Mouse (Mus musculus) midbrain, embryonic 16.5 days (tissue): ENCODE results near the gene Colgalt1. TPM values are rescaled to one million over a fixed set of nuclear protein-coding genes. Genes with fewer than 3 reads are reported as not detected.

Experiments used
- ATAC-seq: fragments of 200-750 bp; cut with Nextera tagmentation; 2 replicates; pipeline ENCODE4 v1.8.0; 2017; ENCODE audit warnings: moderate TSS enrichment
- H3K27ac ChIP-seq: fragments of 300-500 bp; sonication (generic); 2 replicates; pipeline ENCODE4 v1.5.1; 2014; ENCODE audit warnings: mild to moderate bottlenecking, low read length, mixed read lengths
- H3K27me3 ChIP-seq: fragments of 300-500 bp; sonication (generic); 2 replicates; pipeline ENCODE4 v1.6.1; 2014; ENCODE audit warnings: low read depth, low read length, mixed read lengths; ENCODE audit not compliant: control insufficient read depth, insufficient read depth
- H3K36me3 ChIP-seq: fragments of 300-500 bp; sonication (generic); 2 replicates; pipeline ENCODE4 v1.6.1; 2014; ENCODE audit warnings: mild to moderate bottlenecking, low read length, moderate library complexity, mixed read lengths; ENCODE audit not compliant: control insufficient read depth, insufficient read depth
- H3K4me1 ChIP-seq: fragments of 300-500 bp; sonication (generic); 2 replicates; pipeline ENCODE4 v1.6.1; 2014; ENCODE audit warnings: mild to moderate bottlenecking, low read length, mixed read lengths; ENCODE audit not compliant: control insufficient read depth, insufficient read depth
- H3K4me2 ChIP-seq: fragments of 300-500 bp; sonication (generic); 2 replicates; pipeline ENCODE4 v1.6.1; 2014; ENCODE audit warnings: mild to moderate bottlenecking, low read length, mixed read lengths
- H3K4me3 ChIP-seq: fragments of 300-500 bp; sonication (generic); 2 replicates; pipeline ENCODE4 v1.5.1; 2014; ENCODE audit warnings: low read depth, mild to moderate bottlenecking, low read length, moderate library complexity, mixed read lengths
- H3K9ac ChIP-seq: fragments of 300-500 bp; sonication (generic); 2 replicates; pipeline ENCODE4 v1.6.1; 2014; ENCODE audit warnings: low read depth, low read length, mixed read lengths
- H3K9me3 ChIP-seq: fragments of 300-500 bp; sonication (generic); replicated peaks from 2 replicates; pipeline ENCODE4 v1.6.1; 2014; ENCODE audit warnings: mild to moderate bottlenecking, low read length, mixed read lengths; ENCODE audit not compliant: control insufficient read depth, poor library complexity, severe bottlenecking
- WGBS: fragments of 180-500 bp; shearing (Covaris S2); extraction: QIAGEN DNeasy Blood & Tissue Kit; methylation state at CpG from one replicate; pipeline ENCODE4 v1.1.7; 2014; 5-methylcytosine and 5-hydroxymethylcytosine counted together
- polyA plus RNA-seq: library from polyadenylated mRNA; unstranded; fragments of >200 nt; fragmentation: Nextera tagmentation; extraction: Ambion mirVana; gene quantifications from 2 replicates; pipeline ENCODE4 v1.2.1, GENCODE M21; 2015

Gene Colgalt1
- polyA plus RNA-seq, 1 experiment from 2014 or later, result 70.8 TPM

- H3K9ac ChIP-seq, result peak overlapping the region; percentile 20; the same call in 1 of the 2 replicates
- H3K9me3 ChIP-seq, result no peaks in the 10 kb centered on the region
- H3K4me1 ChIP-seq, result no peaks in the 10 kb centered on the region
- 80% methylated on average over 13 of the region's 14 CpGs for WGBS
- 0 out of 2 replicates have a peak, but pooled peaks have one; percentile 23 for ATAC-seq
- peaks cover 21% of the 10 kb centered on the region for H3K36me3 ChIP-seq
- no peak overlapping the region for H3K27ac ChIP-seq
- H3K27me3 ChIP-seq, result no peaks in the 10 kb centered on the region
- H3K4me3 ChIP-seq, result no peak overlapping the region
- no peak overlapping the region for H3K4me2 ChIP-seq
Observed at GRCm38 (mm10) chr8:71579476-71579875, 31.3 kb upstream of the Colgalt1 start.

- ATAC-seq, result peak; percentile 36; the same call in 1 of the 2 replicates
- no peaks in the 10 kb centered on the region for H3K4me1 ChIP-seq
- no peaks in the 10 kb centered on the region for H3K27me3 ChIP-seq
- no peak overlapping the region for H3K4me3 ChIP-seq
- 19% methylated on average over 9 of the region's 9 CpGs for WGBS
- no peak overlapping the region for H3K4me2 ChIP-seq
- no peak overlapping the region for H3K9ac ChIP-seq
- H3K36me3 ChIP-seq, result peaks cover 24% of the 10 kb centered on the region
- H3K9me3 ChIP-seq, result no peaks in the 10 kb centered on the region
- no peak overlapping the region for H3K27ac ChIP-seq
Observed at GRCm38 (mm10) chr8:71580201-71580600, 30.6 kb upstream of the Colgalt1 start.

GRCm38 (mm10) chr8:71586891-71587290, 23.9 kb upstream of the Colgalt1 start:
- 73% methylated on average over 2 of the region's 2 CpGs for WGBS
- no peak for ATAC-seq

GRCm38 (mm10) chr8:71588762-71589161, 22.0 kb upstream of the Colgalt1 start:
- Histone ChIP-seq H3K27ac (no peak overlapping the region), H3K27me3 (no peaks in the 10 kb centered on the region), H3K4me2 (no peak overlapping the region), H3K9ac (no peak overlapping the region), H3K9me3 (no peaks in the 10 kb centered on the region), H3K4me3 (no peak overlapping the region), H3K36me3 (peaks cover 16% of the 10 kb centered on the region), H3K4me1 (peaks cover 21% of the 10 kb centered on the region)
- WGBS, result 64% methylated on average over 3 of the region's 3 CpGs
- no peak for ATAC-seq

More at GRCm38 (mm10) chr8:71586891-71587290, 23.9 kb upstream of the Colgalt1 start:
- no peaks in the 10 kb centered on the region for H3K27me3 ChIP-seq
- peaks cover 16% of the 10 kb centered on the region for H3K36me3 ChIP-seq
- H3K4me3 ChIP-seq, result no peak overlapping the region
- H3K27ac ChIP-seq, result no peak overlapping the region
- no peak overlapping the region for H3K9ac ChIP-seq
- peaks cover 10% of the 10 kb centered on the region for H3K4me1 ChIP-seq
- no peaks in the 10 kb centered on the region for H3K9me3 ChIP-seq
- no peak overlapping the region for H3K4me2 ChIP-seq

GRCm38 (mm10) chr8:71591017-71591416, 19.8 kb upstream of the Colgalt1 start:
- Histone ChIP-seq H3K4me1 (peaks cover 21% of the 10 kb centered on the region), H3K9ac (peak overlapping the region; percentile 97), H3K36me3 (no peaks in the 10 kb centered on the region), H3K9me3 (no peaks in the 10 kb centered on the region), H3K4me2 (peak overlapping the region; percentile 99), H3K27me3 (no peaks in the 10 kb centered on the region), H3K27ac (peak overlapping the region; percentile 99), H3K4me3 (peak overlapping the region; percentile 86)
- 30% methylated on average over 5 of the region's 5 CpGs for WGBS
- ATAC-seq, result no peak

- under 1% methylated on average over 70 of the region's 71 CpGs for WGBS
- H3K4me1 ChIP-seq, result peaks cover 21% of the 10 kb centered on the region
- peak within 1 kb of the TSS; percentile 86 for H3K4me3 ChIP-seq
- H3K9me3 ChIP-seq, result no peaks in the 10 kb centered on the region
- H3K4me2 ChIP-seq, result peak within 1 kb of the TSS; percentile 99
- H3K9ac ChIP-seq, result peak within 1 kb of the TSS; percentile 97
- peak within 1 kb of the TSS; percentile 99 for H3K27ac ChIP-seq
- no peaks in the 10 kb centered on the region for H3K36me3 ChIP-seq
- peak; percentile 91 for ATAC-seq
- H3K27me3 ChIP-seq, result no peaks in the 10 kb centered on the region
Observed at GRCm38 (mm10) chr8:71591471-71592373, 19.1 kb upstream of the Colgalt1 start, which contains the start of gene Pgls. Gene Pgls (plus strand): TSS chr8:71592176.

GRCm38 (mm10) chr8:71592374-71593170, 18.2 kb upstream of the Colgalt1 start:
- H3K36me3 ChIP-seq, result no peaks in the 10 kb centered on the region
- ATAC-seq, result peak; percentile 76
- H3K9ac ChIP-seq, result peak overlapping the region; percentile 97
- peak overlapping the region; percentile 99 for H3K27ac ChIP-seq
- H3K27me3 ChIP-seq, result no peaks in the 10 kb centered on the region
- peak overlapping the region; percentile 86 for H3K4me3 ChIP-seq
- 5% methylated on average over 53 of the region's 60 CpGs for WGBS
- H3K9me3 ChIP-seq, result no peaks in the 10 kb centered on the region
- peak overlapping the region; percentile 99 for H3K4me2 ChIP-seq
- H3K4me1 ChIP-seq, result peaks cover 21% of the 10 kb centered on the region

GRCm38 (mm10) chr8:71593556-71594323, 17.1 kb upstream of the Colgalt1 start:
- no peak overlapping the region for H3K4me2 ChIP-seq
- no peak overlapping the region for H3K9ac ChIP-seq
- 91% methylated on average over 8 of the region's 8 CpGs for WGBS
- H3K9me3 ChIP-seq, result no peaks in the 10 kb centered on the region
- H3K27me3 ChIP-seq, result no peaks in the 10 kb centered on the region
- peaks cover 21% of the 10 kb centered on the region for H3K4me1 ChIP-seq
- no peak for ATAC-seq
- no peak overlapping the region for H3K4me3 ChIP-seq
- H3K36me3 ChIP-seq, result no peaks in the 10 kb centered on the region
- H3K27ac ChIP-seq, result no peak overlapping the region
